Mouse (Mus musculus): Measurements from ENCODE around the gene Sgcd. TPM values are rescaled to one million over a fixed set of nuclear protein-coding genes. Genes with fewer than 3 reads are reported as not detected.

Gene Sgcd
- polyA plus RNA-seq, 1 experiment from 2014 or later, result 1.2 TPM

- Histone ChIP-seq H3K9ac (ENCODE audit: low read depth, low read length) (no peak overlapping the region), H3K27me3 (replicated peaks; ENCODE audit: control insufficient read depth, insufficient read depth, low read length) (no peaks in the 10 kb centered on the region), H3K9me3 (ENCODE audit: control insufficient read depth) (no peaks in the 10 kb centered on the region), H3K4me2 (replicated peaks; ENCODE audit: low read depth) (no peak overlapping the region), H3K36me3 (ENCODE audit: control insufficient read depth, insufficient read depth) (no peaks in the 10 kb centered on the region), H3K4me1 (replicated peaks; ENCODE audit: control insufficient read depth, insufficient read depth, low read length) (no peaks in the 10 kb centered on the region), H3K4me3 (ENCODE audit: low read depth, low read length) (no peak overlapping the region), H3K27ac (ENCODE audit: low read depth, low read length) (no peak overlapping the region)
- no peak for ATAC-seq
- 81% methylated on average over 1 of the region's 1 CpGs for WGBS
- TF ChIP-seq CTCF (IDR thresholded peaks at IDR 0.05; ENCODE audit: low read depth), result peak; percentile 61
Observed at GRCm38 (mm10) chr11:46864809-46865208, 1124.0 kb downstream of the Sgcd start.

DNA sequence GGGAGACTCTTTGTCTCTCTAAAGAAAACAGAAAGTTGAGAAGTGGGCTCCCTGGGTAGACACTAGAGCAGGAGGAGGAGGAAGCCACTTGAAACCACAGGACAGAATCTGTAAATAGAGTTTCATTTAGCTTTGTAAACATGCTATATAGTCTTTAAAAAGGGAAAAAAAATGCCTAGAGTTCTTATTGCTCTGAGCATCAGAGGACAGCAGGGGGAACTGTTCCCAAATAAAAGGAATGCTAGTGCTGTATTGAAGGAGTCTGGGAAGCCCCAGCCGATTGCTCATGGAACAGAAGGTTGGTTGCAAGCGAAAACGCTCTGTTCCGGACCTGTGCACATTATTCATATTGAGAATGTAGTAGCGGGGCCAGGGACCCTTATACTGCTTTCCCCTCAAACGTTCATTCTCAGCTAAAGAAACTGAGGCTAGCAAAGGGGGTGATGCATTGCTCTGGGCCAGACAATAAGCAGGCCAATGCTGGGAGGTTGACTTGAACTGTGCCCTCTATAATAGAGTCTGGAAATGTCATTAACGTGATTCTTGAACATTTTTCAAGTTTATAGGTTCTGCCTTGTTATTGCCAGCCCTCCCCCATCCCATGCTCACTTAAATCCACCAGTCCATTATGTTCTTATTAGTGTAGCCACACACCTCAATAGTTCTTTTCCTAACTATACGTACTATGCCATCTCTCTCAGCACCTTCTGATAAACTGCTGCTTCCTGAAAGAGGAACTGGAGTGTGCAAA is 1140.4 kb downstream of the Sgcd start:
- Histone ChIP-seq H3K36me3 (ENCODE audit: control insufficient read depth, insufficient read depth) (no peaks in the 10 kb centered on the region), H3K27me3 (replicated peaks; ENCODE audit: control insufficient read depth, insufficient read depth, low read length) (no peaks in the 10 kb centered on the region), H3K4me3 (ENCODE audit: low read depth, low read length) (no peak overlapping the region), H3K27ac (ENCODE audit: low read depth, low read length) (no peak overlapping the region), H3K4me1 (replicated peaks; ENCODE audit: control insufficient read depth, insufficient read depth, low read length) (no peaks in the 10 kb centered on the region), H3K4me2 (replicated peaks; ENCODE audit: low read depth) (no peak overlapping the region), H3K9ac (ENCODE audit: low read depth, low read length) (no peak overlapping the region), H3K9me3 (ENCODE audit: control insufficient read depth) (no peaks in the 10 kb centered on the region)
- ATAC-seq, result no peak
- WGBS, result 32% methylated on average over 8 of the region's 8 CpGs
- peak; percentile 62 for TF ChIP-seq CTCF (IDR thresholded peaks at IDR 0.05; ENCODE audit: low read depth)

- no peak overlapping the region for H3K9ac ChIP-seq (ENCODE audit: low read depth, low read length)
- ATAC-seq, result no peak
- H3K27ac ChIP-seq (ENCODE audit: low read depth, low read length), result no peak overlapping the region
- H3K9me3 ChIP-seq (ENCODE audit: control insufficient read depth), result no peaks in the 10 kb centered on the region
- no peaks in the 10 kb centered on the region for H3K27me3 ChIP-seq (replicated peaks; ENCODE audit: control insufficient read depth, insufficient read depth, low read length)
- H3K36me3 ChIP-seq (ENCODE audit: control insufficient read depth, insufficient read depth), result no peaks in the 10 kb centered on the region
- no peak overlapping the region for H3K4me2 ChIP-seq (replicated peaks; ENCODE audit: low read depth)
- TF ChIP-seq CTCF (IDR thresholded peaks at IDR 0.05; ENCODE audit: low read depth), result no peak
- no peak overlapping the region for H3K4me3 ChIP-seq (ENCODE audit: low read depth, low read length)
- WGBS, result 43% methylated on average over 3 of the region's 3 CpGs
- H3K4me1 ChIP-seq (replicated peaks; ENCODE audit: control insufficient read depth, insufficient read depth, low read length), result no peaks in the 10 kb centered on the region
Observed at GRCm38 (mm10) chr11:46847827-46848220, 1140.9 kb downstream of the Sgcd start.

- no peak for TF ChIP-seq CTCF (IDR thresholded peaks at IDR 0.05; ENCODE audit: low read depth)
- 92% methylated on average over 1 of the region's 1 CpGs for WGBS
- Histone ChIP-seq H3K9me3 (ENCODE audit: control insufficient read depth) (no peaks in the 10 kb centered on the region), H3K4me2 (replicated peaks; ENCODE audit: low read depth) (no peak overlapping the region), H3K27ac (ENCODE audit: low read depth, low read length) (no peak overlapping the region), H3K4me3 (ENCODE audit: low read depth, low read length) (no peak overlapping the region), H3K36me3 (ENCODE audit: control insufficient read depth, insufficient read depth) (no peaks in the 10 kb centered on the region), H3K27me3 (replicated peaks; ENCODE audit: control insufficient read depth, insufficient read depth, low read length) (no peaks in the 10 kb centered on the region), H3K4me1 (replicated peaks; ENCODE audit: control insufficient read depth, insufficient read depth, low read length) (no peaks in the 10 kb centered on the region), H3K9ac (ENCODE audit: low read depth, low read length) (no peak overlapping the region)
- no peak for ATAC-seq
Observed at GRCm38 (mm10) chr11:46846661-46847060, 1142.1 kb downstream of the Sgcd start.
